ENCODE assay signal across 8 mouse cellular contexts in the genomic region with DNA sequence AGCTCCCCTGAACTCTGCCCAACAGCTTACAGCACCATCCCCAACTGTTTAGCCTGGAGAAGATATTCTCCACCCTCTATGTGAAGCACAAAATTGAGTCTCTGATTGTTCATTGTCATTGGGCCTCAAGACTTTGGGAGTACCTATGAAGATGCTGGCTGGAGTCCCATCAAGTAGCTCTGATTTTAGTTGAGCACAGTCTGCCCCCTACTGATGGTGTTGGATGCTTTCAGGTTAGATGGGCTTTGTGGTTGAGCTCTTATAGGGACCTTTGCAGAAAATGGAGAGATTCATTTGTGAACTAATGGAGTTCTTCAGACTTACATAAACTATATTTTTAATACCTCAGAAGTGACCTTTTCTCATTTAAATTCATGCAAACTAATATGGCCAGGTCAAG.
DNase-seq lines count a peak whose midpoint lies in the region; ATAC-seq and TF ChIP-seq lines count a peak whose summit lies in the region.

No protein-coding gene starts in this region.

- H3K27me3 ChIP-seq in lung, embryonic 14.5 days (ENCODE audit: insufficient read depth, low read length): no peaks in the 10 kb centered on the region
- no peaks in the 10 kb centered on the region for H3K27me3 ChIP-seq in stomach, postnatal 0 days (ENCODE audit: control insufficient read depth, insufficient read depth, low read length)

- no peaks in the 10 kb centered on the region for H3K4me1 ChIP-seq in lung, embryonic 14.5 days (ENCODE audit: insufficient read depth)
- no peaks in the 10 kb centered on the region for H3K4me1 ChIP-seq in lung, adult 2 months (ENCODE audit: control insufficient read depth, insufficient read depth, low read length)
- H3K4me1 ChIP-seq in stomach, postnatal 0 days (replicated peaks; ENCODE audit: control insufficient read depth, insufficient read depth): no peaks in the 10 kb centered on the region

- H3K4me3 ChIP-seq in lung, embryonic 14.5 days (ENCODE audit: low read depth, low read length): no peak overlapping the region
- no peak overlapping the region for H3K4me3 ChIP-seq in lung, adult 2 months (replicated peaks; ENCODE audit: extremely low read depth, low read depth, low read length)
- H3K4me3 ChIP-seq in stomach, postnatal 0 days (ENCODE audit: low read depth, low read length): no peak overlapping the region

- TF ChIP-seq POLR2A in lung, adult 2 months (IDR thresholded peaks at IDR 0.05; ENCODE audit: borderline replicate concordance, extremely low read depth, low read depth, low read length): no peak

- H3K9ac ChIP-seq in lung, embryonic 14.5 days: no peak overlapping the region
- no peak overlapping the region for H3K9ac ChIP-seq in stomach, postnatal 0 days (ENCODE audit: low read length)

- H3K9me3 ChIP-seq in lung, embryonic 14.5 days (ENCODE audit: low read depth, low read length): no peaks in the 10 kb centered on the region
- H3K9me3 ChIP-seq in stomach, postnatal 0 days (ENCODE audit: control insufficient read depth, low read length): no peaks in the 10 kb centered on the region

- no peak overlapping the region for H3K4me2 ChIP-seq in lung, embryonic 14.5 days
- no peak overlapping the region for H3K4me2 ChIP-seq in stomach, postnatal 0 days (replicated peaks; ENCODE audit: low read depth)

- peak; percentile 84 for ATAC-seq in frontal cortex, adult (ENCODE audit: low TSS enrichment)
- ATAC-seq in lung, embryonic 14.5 days (ENCODE audit: insufficient read depth): no peak
- no peak for ATAC-seq in stomach, postnatal 0 days (ENCODE audit: low FRiP score, low TSS enrichment)

- no peaks in the 10 kb centered on the region for H3K36me3 ChIP-seq in lung, embryonic 14.5 days (ENCODE audit: insufficient read depth)
- H3K36me3 ChIP-seq in stomach, postnatal 0 days (ENCODE audit: control insufficient read depth, insufficient read depth, low read length): no peaks in the 10 kb centered on the region

- DNase-seq in frontal cortex, postnatal 10 days (ENCODE audit: low spot score in 2 of 2): no peak
- DNase-seq in lung, embryonic 14.5 days: peak; percentile 66
- DNase-seq in lung, adult 2 months: no peak
- DNase-seq in cerebellum, postnatal 10 days: peak; percentile 52 to 55
- DNase-seq in stomach, postnatal 0 days (ENCODE audit: low spot score): peak; percentile 21
- no peak for DNase-seq in right cerebral cortex, adult 2 months (ENCODE audit: low spot score in 2 of 2)
- no peak for DNase-seq in layer of hippocampus, adult 9-10 months (ENCODE audit: low spot score)

- no peak for TF ChIP-seq EP300 in stomach, postnatal 0 days (optimal IDR thresholded peaks at IDR 0.05)

- no peak overlapping the region for H3K27ac ChIP-seq in lung, embryonic 14.5 days (ENCODE audit: low read depth)
- H3K27ac ChIP-seq in stomach, postnatal 0 days (replicated peaks): no peak overlapping the region

- peak; percentile 54 for TF ChIP-seq CTCF in lung, embryonic 14.5 days (IDR thresholded peaks at IDR 0.05; ENCODE audit: low read depth)
- no peak for TF ChIP-seq CTCF in lung, adult 2 months (IDR thresholded peaks at IDR 0.05; ENCODE audit: insufficient read depth, low read length)
- TF ChIP-seq CTCF in stomach, postnatal 0 days (IDR thresholded peaks at IDR 0.05; ENCODE audit: low read depth): peak; percentile 73

Comparison
In these comparisons a context has a peak if more than half of its experiments do, and no peak if none do; other contexts are left out.
1. DNase-seq: peak in lung, embryonic 14.5 days (single experiment), cerebellum, postnatal 10 days (2 of 2) and stomach, postnatal 0 days (single experiment); none in frontal cortex, postnatal 10 days (0 of 2), lung, adult 2 months (single experiment), right cerebral cortex, adult 2 months (0 of 2) and layer of hippocampus, adult 9-10 months (single experiment).